Mouse (Mus musculus): ENCODE results near the gene Pgghg. TPM values are rescaled to one million over a fixed set of nuclear protein-coding genes. Genes with fewer than 3 reads are reported as not detected.

Gene Pgghg
- total and polyA plus RNA-seq, 3 experiments = 3.0 to 7.2 TPM; not detected in 1

- H3K4me3 ChIP-seq (ENCODE audit: control insufficient read depth in 1 of 2, insufficient read depth in 1 of 2, low read depth in 2 of 2, low read length in 2 of 2) = no peak overlapping the region
- H3K27me3 ChIP-seq (ENCODE audit: control insufficient read depth in 1 of 2, insufficient read depth in 2 of 2, low read length in 2 of 2) = no peaks in the 10 kb centered on the region
- no peak overlapping the region for H3K9ac ChIP-seq (ENCODE audit: control insufficient read depth, low read depth, low read length, poor library complexity, severe bottlenecking)
- DNase-seq (ENCODE audit: low read depth, low spot score) = no peak
- peaks cover 0 to 17% of the 10 kb centered on the region in 2 experiments; a peak in 2 of 4 replicates for H3K36me3 ChIP-seq (ENCODE audit: control insufficient read depth in 1 of 2, insufficient read depth in 2 of 2, low read length in 2 of 2)
- no peak overlapping the region for H3K27ac ChIP-seq (ENCODE audit: control insufficient read depth, low read depth, low read length)
- peaks cover 8 to 26% of the 10 kb centered on the region in 2 experiments for H3K4me1 ChIP-seq (ENCODE audit: control insufficient read depth in 1 of 2, insufficient read depth in 2 of 2, low read length in 2 of 2)
- H3K9me3 ChIP-seq (replicated peaks; ENCODE audit: insufficient read depth, low read length) = no peaks in the 10 kb centered on the region
- no peak for TF ChIP-seq TCF12 (IDR thresholded peaks at IDR 0.05; ENCODE audit: low read depth, low read length)
- TF ChIP-seq POLR2AphosphoS5 (IDR thresholded peaks at IDR 0.05; ENCODE audit: borderline replicate concordance, low read depth, low read length) = no peak
- no peak for TF ChIP-seq ETS1 (IDR thresholded peaks at IDR 0.05; ENCODE audit: low read depth, low read length)
- TF ChIP-seq JUND (IDR thresholded peaks at IDR 0.05; ENCODE audit: low read depth, low read length) = no peak
- peaks cover 1% of the 10 kb centered on the region; the same call in 1 of the 2 replicates for H3K79me2 ChIP-seq (ENCODE audit: control insufficient read depth, insufficient read depth, low read length, poor library complexity)
Measured at GRCm38 (mm10) chr7:140944236-140944635, 3.0 kb downstream of the Pgghg start.

GRCm38 (mm10) chr7:140945247-140945646 is 4.1 kb downstream of the Pgghg start:
- no peak overlapping the region for H3K27ac ChIP-seq (ENCODE audit: control insufficient read depth, low read depth, low read length)
- H3K79me2 ChIP-seq (ENCODE audit: control insufficient read depth, insufficient read depth, low read length, poor library complexity) = peaks cover 1% of the 10 kb centered on the region; the same call in 1 of the 2 replicates
- TF ChIP-seq JUND (IDR thresholded peaks at IDR 0.05; ENCODE audit: low read depth, low read length) (no peak), EP300 (IDR thresholded peaks at IDR 0.05; ENCODE audit: low read depth in 1 of 2, low read length in 2 of 2) (no peak), RCOR1 (IDR thresholded peaks at IDR 0.05; ENCODE audit: low read depth, low read length) (no peak), HCFC1 (IDR thresholded peaks at IDR 0.05; ENCODE audit: low read depth, low read length) (no peak), MEF2A (IDR thresholded peaks at IDR 0.05; ENCODE audit: extremely low read depth, insufficient replicate concordance, low read depth, low read length, poor library complexity, severe bottlenecking) (no peak), POLR2AphosphoS2 (IDR thresholded peaks at IDR 0.05; ENCODE audit: low read length) (no peak), MAZ (IDR thresholded peaks at IDR 0.05; ENCODE audit: low read depth, low read length) (no peak), E2F4 (IDR thresholded peaks at IDR 0.05; ENCODE audit: borderline replicate concordance, low read depth, low read length) (no peak), POLR2AphosphoS5 (IDR thresholded peaks at IDR 0.05; ENCODE audit: borderline replicate concordance, low read depth, low read length) (no peak), CHD2 (IDR thresholded peaks at IDR 0.05; ENCODE audit: low read length) (no peak), RAD21 (IDR thresholded peaks at IDR 0.05; ENCODE audit: low read depth, low read length) (no peak), ZC3H11A (IDR thresholded peaks at IDR 0.05; ENCODE audit: low read depth, low read length) (no peak), TCF12 (IDR thresholded peaks at IDR 0.05; ENCODE audit: low read depth, low read length) (no peak), MXI1 (IDR thresholded peaks at IDR 0.05; ENCODE audit: low read depth, low read length) (no peak), SIN3A (IDR thresholded peaks at IDR 0.05; ENCODE audit: low read length) (no peak)
- H3K9ac ChIP-seq (ENCODE audit: control insufficient read depth, low read depth, low read length, poor library complexity, severe bottlenecking) = no peak overlapping the region
- H3K27me3 ChIP-seq (ENCODE audit: control insufficient read depth in 1 of 2, insufficient read depth in 2 of 2, low read length in 2 of 2) = no peaks in the 10 kb centered on the region
- DNase-seq (ENCODE audit: low read depth, low spot score) = no peak
- H3K36me3 ChIP-seq (ENCODE audit: control insufficient read depth in 1 of 2, insufficient read depth in 2 of 2, low read length in 2 of 2) = peaks cover 0 to 17% of the 10 kb centered on the region in 2 experiments; a peak in 2 of 4 replicates
- peaks cover 8 to 26% of the 10 kb centered on the region in 2 experiments for H3K4me1 ChIP-seq (ENCODE audit: control insufficient read depth in 1 of 2, insufficient read depth in 2 of 2, low read length in 2 of 2)
- no peaks in the 10 kb centered on the region for H3K9me3 ChIP-seq (replicated peaks; ENCODE audit: insufficient read depth, low read length)
- H3K4me3 ChIP-seq (ENCODE audit: control insufficient read depth in 1 of 2, insufficient read depth in 1 of 2, low read depth in 2 of 2, low read length in 2 of 2) = no peak overlapping the region

All from MEL (cell line).